Mouse (Mus musculus) 416B (cell line): ENCODE measurements at regions not wholly inside any gene's neighbourhood (a gene's known extent, or its start where the extent isn't known, plus 50 kb on each side); places are given as distances from the start of the nearest gene placed in this dataset.

Experiments
- DNase-seq: peaks from one replicate; pipeline ENCODE4 v3.0.0; 2011; ENCODE audit warnings: low read depth

GRCm38 (mm10) chr16:47081896-47082295, 583.6 kb upstream of the Nectin3 start:
- no peak for DNase-seq

GRCm38 (mm10) chr16:47080330-47080729, 582.0 kb upstream of the Nectin3 start:
- DNase-seq: no peak

- DNase-seq: no peak
Observed at GRCm38 (mm10) chr16:47059293-47059963, 561.1 kb upstream of the Nectin3 start.

GRCm38 (mm10) chr16:47058811-47059210, 560.5 kb upstream of the Nectin3 start:
- DNase-seq: no peak

- no peak for DNase-seq
Observed at GRCm38 (mm10) chr16:47025971-47026370, 527.6 kb upstream of the Nectin3 start.

- DNase-seq: no peak
Observed at GRCm38 (mm10) chr16:47017486-47017885, 519.2 kb upstream of the Nectin3 start.

- no peak for DNase-seq
Observed at GRCm38 (mm10) chr16:46982910-46983600, 484.7 kb upstream of the Nectin3 start.

GRCm38 (mm10) chr16:46982272-46982909, 484.1 kb upstream of the Nectin3 start:
- no peak for DNase-seq

GRCm38 (mm10) chr16:46965741-46966140, 467.4 kb upstream of the Nectin3 start:
- no peak for DNase-seq

- DNase-seq: no peak
Observed at GRCm38 (mm10) chr16:46956990-46957389, 458.7 kb upstream of the Nectin3 start.

GRCm38 (mm10) chr16:46926060-46926459, 427.7 kb upstream of the Nectin3 start:
- no peak for DNase-seq

- no peak for DNase-seq
Observed at GRCm38 (mm10) chr16:46894576-46895203, 396.4 kb upstream of the Nectin3 start.

- DNase-seq: no peak
Observed at GRCm38 (mm10) chr16:46878739-46879138, 380.4 kb upstream of the Nectin3 start.

- no peak for DNase-seq
Observed at GRCm38 (mm10) chr16:46863959-46864358, 365.6 kb upstream of the Nectin3 start.

- DNase-seq: no peak
Observed at GRCm38 (mm10) chr16:46849534-46849933, 351.2 kb upstream of the Nectin3 start.

- no peak for DNase-seq
Observed at GRCm38 (mm10) chr16:46848755-46849154, 350.4 kb upstream of the Nectin3 start.

- DNase-seq: no peak
Observed at GRCm38 (mm10) chr16:46847707-46848356, 349.5 kb upstream of the Nectin3 start.

- no peak for DNase-seq
Observed at GRCm38 (mm10) chr16:46841179-46841578, 342.9 kb upstream of the Nectin3 start.

GRCm38 (mm10) chr16:46840764-46841163, 342.4 kb upstream of the Nectin3 start:
- DNase-seq: no peak

- DNase-seq: no peak
Observed at GRCm38 (mm10) chr16:46825147-46825546, 326.8 kb upstream of the Nectin3 start.

- DNase-seq: no peak
Observed at GRCm38 (mm10) chr16:46822753-46823152, 324.4 kb upstream of the Nectin3 start.

GRCm38 (mm10) chr16:46818215-46818614, 319.9 kb upstream of the Nectin3 start:
- DNase-seq: no peak
